ENCODE assay signal across 7 mouse cellular contexts in genomic region chr19:41384406-41384851, GRCm38 (mm10). TPM values are rescaled to one million over a fixed set of nuclear protein-coding genes. Genes with fewer than 3 reads are reported as not detected.
DNase-seq lines count a peak whose midpoint lies in the region; ATAC-seq and TF ChIP-seq lines count a peak whose summit lies in the region.

No protein-coding gene starts in this region.

- no peaks in the 10 kb centered on the region for H3K9me3 ChIP-seq in ES-E14 (ENCODE audit: control insufficient read depth, insufficient read depth, low read depth, low read length)
- no peaks in the 10 kb centered on the region for H3K9me3 ChIP-seq in forebrain, embryonic 14.5 days (replicated peaks; ENCODE audit: control insufficient read depth, low read length)
- H3K9me3 ChIP-seq in limb, embryonic 11.5 days (ENCODE audit: control insufficient read depth, low read length), result no peaks in the 10 kb centered on the region
- no peaks in the 10 kb centered on the region for H3K9me3 ChIP-seq in midbrain, embryonic 14.5 days (ENCODE audit: control insufficient read depth, low read length)

- no peak for DNase-seq in ES-E14 (ENCODE audit: low read depth, low spot score)
- DNase-seq in forebrain, embryonic 14.5 days (ENCODE audit: low spot score), result peak; percentile 60
- peak; percentile 44 for DNase-seq in limb, embryonic 11.5 days (ENCODE audit: low spot score)
- DNase-seq in midbrain, embryonic 14.5 days, result peak; percentile 62
- no peak for DNase-seq in ovary, postnatal 10 days (ENCODE audit: low spot score)
- DNase-seq in gastrocnemius, adult 8-10 months (ENCODE audit: low spot score in 2 of 2), result no peak

- peak overlapping the region; percentile 68 to 70 for H3K4me3 ChIP-seq in ES-E14 (ENCODE audit: insufficient read depth in 1 of 2, low read depth in 1 of 2, low read length in 2 of 2, poor library complexity in 1 of 2, severe bottlenecking in 1 of 2)
- peak overlapping the region; percentile 41 for H3K4me3 ChIP-seq in forebrain, embryonic 14.5 days (ENCODE audit: low read depth, low read length)
- peak overlapping the region; percentile 48 for H3K4me3 ChIP-seq in limb, embryonic 11.5 days (ENCODE audit: low read depth, low read length)
- peak overlapping the region; percentile 41 for H3K4me3 ChIP-seq in midbrain, embryonic 14.5 days (replicated peaks; ENCODE audit: low read depth, low read length)

- H3K27me3 ChIP-seq in forebrain, embryonic 14.5 days (replicated peaks; ENCODE audit: control insufficient read depth, insufficient read depth, low read length), result no peaks in the 10 kb centered on the region; the same call in 1 of the 2 replicates
- peaks cover 10% of the 10 kb centered on the region; the same call in 1 of the 2 replicates for H3K27me3 ChIP-seq in limb, embryonic 11.5 days (ENCODE audit: control insufficient read depth, insufficient read depth, low read length)
- H3K27me3 ChIP-seq in midbrain, embryonic 14.5 days (ENCODE audit: control insufficient read depth, insufficient read depth, low read length), result no peaks in the 10 kb centered on the region

- H3K27ac ChIP-seq in ES-E14 (ENCODE audit: insufficient read depth, low read depth, low read length, poor library complexity, severe bottlenecking), result no peak overlapping the region
- no peak overlapping the region for H3K27ac ChIP-seq in forebrain, embryonic 14.5 days (ENCODE audit: low read depth, low read length)
- H3K27ac ChIP-seq in limb, embryonic 11.5 days (replicated peaks; ENCODE audit: low read depth, low read length), result no peak overlapping the region
- no peak overlapping the region for H3K27ac ChIP-seq in midbrain, embryonic 14.5 days (replicated peaks; ENCODE audit: low read depth, low read length)

- H3K4me1 ChIP-seq in ES-E14 (ENCODE audit: control insufficient read depth in 2 of 2, insufficient read depth in 2 of 2, low read length in 2 of 2, poor library complexity in 1 of 2), result peaks cover 0 to 4% of the 10 kb centered on the region in 2 experiments; a peak in 1 of 4 replicates
- peaks cover 4% of the 10 kb centered on the region; the same call in 1 of the 2 replicates for H3K4me1 ChIP-seq in forebrain, embryonic 14.5 days (ENCODE audit: control insufficient read depth, insufficient read depth, low read length)
- H3K4me1 ChIP-seq in limb, embryonic 11.5 days (ENCODE audit: control insufficient read depth, insufficient read depth, low read length), result peaks cover 14% of the 10 kb centered on the region; the same call in 1 of the 2 replicates
- 0 out of 2 replicates have a peak, but pooled peaks cover 6% of the 10 kb centered on the region for H3K4me1 ChIP-seq in midbrain, embryonic 14.5 days (ENCODE audit: control insufficient read depth, insufficient read depth, low read length)

- in situ Hi-C loops in ES-E14 (cut with MboI; ENCODE audit: low sequenced_read_pairs in 2 of 2, unreplicated experiment in 2 of 2), result no loop called here

- 9% methylated on average over 12 of the region's 12 CpGs for WGBS in forebrain, embryonic 14.5 days
- 10% methylated on average over 12 of the region's 12 CpGs for WGBS in limb, embryonic 11.5 days
- WGBS in midbrain, embryonic 14.5 days, result 10% methylated on average over 12 of the region's 12 CpGs

- no peaks in the 10 kb centered on the region for H3K36me3 ChIP-seq in ES-E14 (ENCODE audit: control insufficient read depth, insufficient read depth, low read length, poor library complexity, severe bottlenecking)
- no peaks in the 10 kb centered on the region for H3K36me3 ChIP-seq in forebrain, embryonic 14.5 days (ENCODE audit: control insufficient read depth, insufficient read depth, low read length)
- H3K36me3 ChIP-seq in limb, embryonic 11.5 days (ENCODE audit: control insufficient read depth, insufficient read depth, low read length), result no peaks in the 10 kb centered on the region
- no peaks in the 10 kb centered on the region for H3K36me3 ChIP-seq in midbrain, embryonic 14.5 days (ENCODE audit: control insufficient read depth, insufficient read depth, low read length)

- H3K9ac ChIP-seq in ES-E14 (ENCODE audit: insufficient read depth, low read depth, low read length, poor library complexity, severe bottlenecking), result peak overlapping the region; percentile 38; the same call in 1 of the 2 replicates
- 0 out of 2 replicates have a peak overlapping the region, but pooled peaks have one; percentile 51 for H3K9ac ChIP-seq in forebrain, embryonic 14.5 days (ENCODE audit: low read length)
- H3K9ac ChIP-seq in limb, embryonic 11.5 days (ENCODE audit: low read length), result no peak overlapping the region; the same call in 1 of the 2 replicates
- H3K9ac ChIP-seq in midbrain, embryonic 14.5 days (replicated peaks; ENCODE audit: low read length), result no peak overlapping the region; the same call in 1 of the 2 replicates

- H3K4me2 ChIP-seq in forebrain, embryonic 14.5 days (ENCODE audit: low read length), result peak overlapping the region; percentile 95
- peak overlapping the region; percentile 96 for H3K4me2 ChIP-seq in limb, embryonic 11.5 days (ENCODE audit: low read depth, severe bottlenecking)
- peak overlapping the region; percentile 90 for H3K4me2 ChIP-seq in midbrain, embryonic 14.5 days (ENCODE audit: low read length)

- ATAC-seq in CD4-positive, CD25-positive, alpha-beta regulatory T cell, adult 4 months, result peak; percentile 65
- no peak for ATAC-seq in forebrain, embryonic 14.5 days
- no peak for ATAC-seq in limb, embryonic 11.5 days (ENCODE audit: insufficient number of reproducible peaks, low FRiP score, low TSS enrichment, low read depth)
- ATAC-seq in midbrain, embryonic 14.5 days (ENCODE audit: low FRiP score, low TSS enrichment), result no peak

TF ChIP-seq in ES-E14, 5 proteins besides CTCF, POLR2A, EP300 and RAD21:
- TF ChIP-seq CHD2 (IDR thresholded peaks at IDR 0.05; ENCODE audit: low read depth, low read length), result no peak

RNA-seq across cellular contexts. Expression of gene Pik3ap1, which starts 0.5 kb away (rescaled TPM):
- 1 to 10 TPM; 2.5 to 2.8 TPM for polyA plus RNA-seq in CD4-positive, CD25-positive, alpha-beta regulatory T cell, adult 4 months (2017; shearing (Covaris generic))
- 0.32 and 1.1 TPM in 2 replicates for total RNA-seq in ES-E14 (2012; rRNA removed)
- polyA plus RNA-seq in forebrain, embryonic 14.5 days (2014; fragmentation: Nextera tagmentation; extraction: Ambion mirVana), result 1.7 and 1.8 TPM in 2 replicates
- 0.65 and 1.8 TPM in 2 replicates for polyA plus RNA-seq in limb, embryonic 11.5 days (2014; fragmentation: Nextera tagmentation; extraction: Ambion mirVana)
- 1.1 and 2.9 TPM in 2 replicates for polyA plus RNA-seq in midbrain, embryonic 14.5 days (2014; fragmentation: Nextera tagmentation; extraction: Ambion mirVana)
- under 1 TPM; 0.15 to 0.58 (median 0.37) TPM for total RNA-seq in gastrocnemius, adult 8-10 months (2022)

Comparison
In these comparisons a context has a peak if more than half of its experiments do, and no peak if none do; other contexts are left out.
1. DNase-seq: peak in forebrain, embryonic 14.5 days (single experiment), limb, embryonic 11.5 days (single experiment) and midbrain, embryonic 14.5 days (single experiment); none in ES-E14 (single experiment), ovary, postnatal 10 days (single experiment) and gastrocnemius, adult 8-10 months (0 of 2).
2. H3K9ac ChIP-seq: peak in ES-E14 (single experiment) and forebrain, embryonic 14.5 days (single experiment); none in limb, embryonic 11.5 days (single experiment) and midbrain, embryonic 14.5 days (single experiment).
3. Peak in every context shown above with its lines, with median percentiles within 50 percentile points of each other: H3K4me3 ChIP-seq and H3K4me2 ChIP-seq.